Mouse (Mus musculus) thymus, adult 18-20 months (tissue): Measurements from ENCODE around the gene Ptdss2.

ENCODE experiments used
- DNase-seq, 2 experiments: peaks; one replicate each; pipeline ENCODE4 v3.0.0; 2022; ENCODE audit warnings: mixed read lengths in 2 of 2

Ptdss2 gene

DNA sequence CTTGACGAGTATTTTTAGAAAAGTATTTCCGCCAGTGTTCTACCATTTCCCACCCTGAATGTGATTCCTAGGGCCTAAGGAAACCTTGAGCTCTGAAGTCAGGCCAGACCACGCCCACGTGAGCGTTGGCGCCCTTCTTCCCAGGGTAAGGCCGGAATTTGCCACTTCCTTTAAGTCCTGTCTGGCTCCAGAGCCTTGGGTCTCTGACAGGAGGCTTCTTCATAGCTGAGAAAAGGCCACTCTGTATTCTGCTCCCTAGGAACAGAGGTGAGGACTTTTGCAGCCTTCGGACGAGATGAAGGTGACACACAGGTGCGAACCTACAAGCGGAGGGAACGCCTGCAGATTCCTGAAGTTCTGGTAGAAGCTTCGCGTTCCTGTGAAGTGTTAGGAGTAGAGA is at the start of gene Ptdss2:
Gene Ptdss2 (plus strand): TSS at position 138 of the 400 bp plus-strand sequence.
- DNase-seq, result no peak

DNA sequence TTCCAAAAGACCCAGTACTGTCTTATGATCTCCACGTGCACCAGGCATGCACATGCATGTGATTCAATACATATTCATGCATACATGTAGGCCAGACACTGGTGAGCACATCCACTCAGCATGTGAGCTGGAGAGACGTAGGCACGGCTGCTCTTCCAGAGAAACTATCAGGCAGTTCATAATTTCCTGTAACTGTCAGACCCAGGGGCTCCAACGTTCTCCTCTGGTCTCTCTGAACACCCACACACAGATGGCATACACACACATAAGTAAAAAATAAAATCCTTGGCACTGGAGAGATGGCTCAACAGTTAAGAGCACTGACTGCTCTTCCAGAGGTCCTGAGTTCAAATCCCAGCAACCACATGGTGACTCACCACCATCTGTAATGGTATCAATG is 48.4 kb upstream of the Ptdss2 start:
- no peak for DNase-seq

GRCm38 (mm10) chr7:141077841-141078240 is 44.3 kb upstream of the Ptdss2 start, which contains the start of gene Pkp3:
TSS of gene Pkp3 (plus strand) at chr7:141078218.
- no peak for DNase-seq

- no peak for DNase-seq
Measured at GRCm38 (mm10) chr7:141078876-141079275, 43.3 kb upstream of the Ptdss2 start.

- DNase-seq, result no peak
Measured at GRCm38 (mm10) chr7:141079481-141080449, 42.4 kb upstream of the Ptdss2 start.

GRCm38 (mm10) chr7:141087894-141088293 is 34.3 kb upstream of the Ptdss2 start:
- peak in 1 of 2 experiments; percentile 65 for DNase-seq

- peak in 1 of 2 experiments; percentile 31 for DNase-seq
Measured at GRCm38 (mm10) chr7:141088473-141088872, 33.7 kb upstream of the Ptdss2 start.

GRCm38 (mm10) chr7:141090228-141090627 is 32.0 kb upstream of the Ptdss2 start:
- DNase-seq, result no peak

GRCm38 (mm10) chr7:141092051-141092735 is 30.0 kb upstream of the Ptdss2 start:
- peak; percentile 77 to 83 for DNase-seq

DNA sequence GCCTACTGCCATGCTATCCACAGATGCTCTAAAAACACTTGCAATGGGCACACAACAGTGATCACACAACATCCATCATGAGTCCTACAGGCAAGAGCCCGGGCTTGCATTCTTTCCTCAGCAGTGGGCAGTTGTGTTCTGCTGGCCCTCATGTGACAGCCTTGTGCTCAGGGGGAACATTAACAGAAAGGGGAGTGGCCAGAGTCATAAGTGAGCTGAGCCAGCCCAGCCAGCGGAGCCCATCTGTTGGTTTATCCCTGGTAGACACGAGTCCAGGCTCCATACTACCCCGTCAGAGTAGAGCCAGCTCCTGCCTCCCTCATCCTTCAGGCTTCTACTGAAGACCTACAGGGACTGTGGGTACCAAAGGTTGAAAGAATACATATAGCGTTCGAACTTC is 28.2 kb upstream of the Ptdss2 start:
- no peak for DNase-seq

DNA sequence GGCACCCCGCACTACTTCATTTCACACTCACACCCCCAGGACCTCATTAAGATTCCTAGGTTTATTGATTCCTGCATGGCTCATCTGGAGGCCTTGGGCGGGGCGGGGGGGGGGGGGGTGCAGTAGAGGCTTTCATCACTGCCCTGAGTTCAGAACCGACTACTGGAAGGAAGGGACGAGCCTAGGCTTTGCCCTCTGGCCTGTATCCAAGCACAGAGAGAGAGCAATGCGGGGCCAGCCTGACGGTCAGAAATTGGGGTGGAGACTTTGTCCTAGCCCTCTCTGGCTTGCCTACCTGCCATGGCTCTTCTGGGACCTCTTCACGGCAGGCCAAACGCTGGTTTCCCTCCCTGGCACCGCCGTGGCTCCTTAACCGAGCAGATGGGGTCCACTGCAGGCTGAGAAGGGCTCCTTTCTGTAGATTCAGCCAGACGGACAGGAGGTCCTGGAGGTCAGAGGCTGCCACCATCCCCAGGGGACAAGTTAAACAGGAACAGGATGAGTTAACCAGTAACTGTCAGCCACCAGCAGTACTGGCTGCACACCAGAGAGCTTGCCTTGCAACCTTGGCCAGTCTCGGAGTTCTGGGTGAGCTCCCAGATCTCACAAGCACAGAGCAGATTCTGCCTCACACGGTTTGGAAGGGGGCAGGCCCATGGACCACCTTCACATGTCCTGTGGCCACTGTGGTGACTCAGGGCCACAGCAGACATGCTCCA is 27.5 kb upstream of the Ptdss2 start:
- DNase-seq, result no peak

- peak; percentile 48 to 66 for DNase-seq
Measured at GRCm38 (mm10) chr7:141096021-141096420, 26.2 kb upstream of the Ptdss2 start.

- peak; percentile 90 to 95 for DNase-seq
Measured at GRCm38 (mm10) chr7:141096649-141097056, 25.5 kb upstream of the Ptdss2 start.

DNA sequence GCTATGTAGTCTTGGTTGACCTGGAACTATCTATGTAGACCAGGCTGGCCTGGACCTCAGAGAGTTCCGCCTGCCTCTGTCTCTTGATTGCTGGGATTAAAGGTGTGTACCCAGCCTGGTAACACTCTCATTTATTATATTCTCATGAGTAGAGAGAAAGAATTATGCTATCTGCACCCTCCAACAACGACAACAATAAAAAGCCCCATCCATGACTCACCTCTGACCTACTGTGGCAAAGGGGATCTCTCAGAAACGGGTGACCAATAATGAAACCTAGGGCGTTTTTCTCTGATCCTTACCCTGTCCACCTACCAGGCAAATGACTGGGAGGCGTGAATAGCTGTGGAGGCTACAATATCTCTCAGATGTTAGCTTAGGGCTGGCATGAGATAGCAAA is 25.0 kb upstream of the Ptdss2 start:
- no peak for DNase-seq

DNA sequence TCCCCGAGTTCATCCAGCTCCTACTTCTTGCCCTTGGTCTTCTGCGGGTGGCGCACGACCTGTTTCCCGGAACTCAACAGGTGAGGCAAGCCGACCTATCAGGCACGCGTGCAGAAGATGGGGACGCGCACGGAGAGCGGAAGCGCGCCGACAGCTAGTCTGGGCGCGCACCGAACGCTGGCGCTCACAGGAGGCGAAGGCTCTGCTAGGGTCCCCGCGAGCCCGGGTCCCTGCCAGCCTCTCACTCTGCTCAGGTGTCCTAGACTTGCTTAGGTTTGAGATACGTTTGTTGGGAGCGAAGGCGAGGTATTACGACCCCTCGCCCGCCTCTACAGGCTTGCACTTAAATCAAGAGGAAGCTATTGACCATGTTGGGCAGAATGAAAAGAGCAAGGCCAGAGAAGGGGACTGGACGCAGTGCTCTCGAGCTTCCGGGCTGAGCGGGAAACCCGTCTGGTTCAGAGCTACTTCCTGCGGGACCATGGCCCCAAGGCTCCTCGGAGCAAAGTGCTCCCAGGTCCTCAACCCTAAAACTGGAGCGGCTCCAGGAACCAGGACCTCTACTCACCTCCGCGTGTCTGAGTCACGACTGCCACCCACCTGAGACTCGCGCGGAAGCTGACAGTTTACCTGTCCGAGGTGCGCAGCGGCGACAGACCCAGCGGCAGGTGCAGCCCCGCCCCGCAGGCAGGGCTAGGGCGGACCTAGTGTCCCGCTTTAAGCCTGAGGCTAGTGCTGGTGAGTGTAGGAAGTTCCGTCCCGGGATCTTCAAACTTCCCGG is 22.1 kb upstream of the Ptdss2 start, which contains the start of gene Sigirr:
Gene Sigirr (minus strand): TSS at position 662 of the 781 bp plus-strand sequence.
- DNase-seq, result peak; percentile 42 to 52

GRCm38 (mm10) chr7:141103161-141103560 is 19.0 kb upstream of the Ptdss2 start:
- no peak for DNase-seq

GRCm38 (mm10) chr7:141115874-141116273 is 6.3 kb upstream of the Ptdss2 start:
- no peak for DNase-seq

- no peak for DNase-seq
Measured at GRCm38 (mm10) chr7:141117636-141118035, 4.5 kb upstream of the Ptdss2 start, which contains the start of gene Ano9. TSS of gene Ano9 (minus strand) at chr7:141117806.

GRCm38 (mm10) chr7:141119487-141119886 is 2.7 kb upstream of the Ptdss2 start:
- DNase-seq, result no peak

DNA sequence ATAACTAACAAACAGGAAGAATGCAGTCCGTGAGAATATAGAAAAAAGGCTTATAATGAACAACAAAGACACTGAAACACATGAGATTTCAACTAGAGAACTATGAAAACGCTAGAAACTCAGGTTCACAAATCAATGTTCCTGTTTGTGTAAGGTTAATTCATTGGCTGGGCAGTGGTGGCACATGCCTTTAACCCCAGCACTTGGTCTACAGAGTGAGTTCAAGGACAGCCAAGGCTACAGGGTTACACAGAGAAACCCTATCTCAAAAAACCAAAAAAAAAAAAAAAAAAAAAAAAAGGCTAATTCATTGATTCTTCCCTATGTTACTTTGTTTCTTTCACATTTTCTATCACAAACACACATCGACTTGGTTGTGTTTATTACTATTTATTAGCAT is 1.6 kb upstream of the Ptdss2 start:
- DNase-seq, result no peak

GRCm38 (mm10) chr7:141121051-141121531 is 1.1 kb upstream of the Ptdss2 start:
- no peak for DNase-seq
